Mouse (Mus musculus) liver, embryonic 15.5 days (tissue): ENCODE results near the gene Nlrc4. TPM values are rescaled to one million over a fixed set of nuclear protein-coding genes. Genes with fewer than 3 reads are reported as not detected.

ENCODE experiments used
- ATAC-seq: fragments of 200-750 bp; cut with Nextera tagmentation; 2 replicates; pipeline ENCODE4 v1.8.0; 2017; ENCODE audit warnings: moderate number of reproducible peaks, mild to moderate bottlenecking, moderate library complexity; ENCODE audit not compliant: insufficient read depth
- H3K27ac ChIP-seq: fragments of 300-500 bp; sonication (generic); replicated peaks from 2 replicates; pipeline ENCODE4 v1.5.1; 2015; ENCODE audit warnings: mild to moderate bottlenecking, inconsistent platforms
- H3K27me3 ChIP-seq: fragments of 300-500 bp; sonication (generic); 2 replicates; pipeline ENCODE4 v1.6.1; 2015; ENCODE audit warnings: mild to moderate bottlenecking, inconsistent platforms
- H3K36me3 ChIP-seq: fragments of 300-500 bp; sonication (generic); replicated peaks from 2 replicates; pipeline ENCODE4 v1.6.1; 2015; ENCODE audit warnings: moderate library complexity, mild to moderate bottlenecking, inconsistent platforms
- H3K4me1 ChIP-seq: fragments of 300-500 bp; sonication (generic); replicated peaks from 2 replicates; pipeline ENCODE4 v1.6.1; 2015; ENCODE audit warnings: inconsistent platforms
- H3K4me2 ChIP-seq: fragments of 300-500 bp; sonication (generic); 2 replicates; pipeline ENCODE4 v1.6.1; 2015; ENCODE audit warnings: moderate library complexity, mild to moderate bottlenecking, inconsistent platforms
- H3K4me3 ChIP-seq: fragments of 300-500 bp; sonication (generic); replicated peaks from 2 replicates; pipeline ENCODE4 v1.5.1; 2015; ENCODE audit warnings: mild to moderate bottlenecking, inconsistent platforms
- H3K9ac ChIP-seq: fragments of 300-500 bp; sonication (generic); 2 replicates; pipeline ENCODE4 v1.6.1; 2015; ENCODE audit warnings: moderate library complexity, mild to moderate bottlenecking, inconsistent platforms
- H3K9me3 ChIP-seq: fragments of 300-500 bp; sonication (generic); replicated peaks from 2 replicates; pipeline ENCODE4 v1.6.1; 2016; ENCODE audit warnings: inconsistent platforms
- WGBS: fragments of 180-500 bp; shearing (Covaris S2); methylation state at CpG from one replicate; pipeline ENCODE4 v1.1.7; 2015; ENCODE audit warnings: mixed read lengths; ENCODE audit not compliant: insufficient replicate concordance; 5-methylcytosine and 5-hydroxymethylcytosine counted together
- polyA plus RNA-seq: library from polyadenylated mRNA; unstranded; fragments of >200 nt; fragmentation: Nextera tagmentation; extraction: Ambion mirVana; gene quantifications from 2 replicates; pipeline ENCODE4 v1.2.1, GENCODE M21; 2015

Nlrc4 gene
- polyA plus RNA-seq, 1 experiment from 2014 or later = 0.58 TPM

DNA sequence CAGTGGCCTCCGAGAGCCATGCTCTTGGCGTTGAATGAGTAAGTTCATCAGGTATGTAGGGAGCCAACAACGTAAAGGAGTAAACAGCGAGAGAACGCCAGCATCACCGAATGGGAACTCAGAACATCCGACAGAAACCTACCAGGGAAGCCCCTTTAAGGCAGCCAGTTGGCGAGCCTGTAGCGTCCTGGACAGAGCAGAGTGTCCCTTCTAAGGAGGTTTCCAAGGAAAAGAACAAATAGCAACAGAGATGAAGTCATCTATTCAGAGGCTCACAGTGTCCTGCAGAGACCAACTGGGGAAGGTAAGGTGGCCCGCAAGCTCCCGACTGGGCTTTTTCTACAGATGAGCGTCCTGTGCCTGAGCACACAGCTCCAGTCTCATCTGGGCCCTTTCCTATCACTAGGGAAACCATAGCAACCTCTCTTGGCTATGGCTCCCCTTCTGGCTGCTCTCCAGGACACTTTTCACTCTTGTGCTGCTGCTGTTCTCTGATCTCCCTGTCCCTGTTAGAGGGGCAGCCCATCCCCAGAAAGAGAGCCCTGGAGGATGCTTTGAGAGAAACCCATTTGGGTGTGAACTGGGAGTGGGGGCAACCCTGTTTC, 34.4 kb downstream of the Nlrc4 start:
- no peak for ATAC-seq
- H3K9me3 ChIP-seq = no peaks in the 10 kb centered on the region
- H3K27ac ChIP-seq = no peak overlapping the region
- H3K9ac ChIP-seq = no peak overlapping the region
- H3K4me1 ChIP-seq = no peaks in the 10 kb centered on the region
- H3K4me3 ChIP-seq = no peak overlapping the region
- 85% methylated on average over 12 of the region's 12 CpGs for WGBS
- peaks cover 45% of the 10 kb centered on the region for H3K36me3 ChIP-seq
- no peaks in the 10 kb centered on the region for H3K27me3 ChIP-seq
- H3K4me2 ChIP-seq = no peak overlapping the region

DNA sequence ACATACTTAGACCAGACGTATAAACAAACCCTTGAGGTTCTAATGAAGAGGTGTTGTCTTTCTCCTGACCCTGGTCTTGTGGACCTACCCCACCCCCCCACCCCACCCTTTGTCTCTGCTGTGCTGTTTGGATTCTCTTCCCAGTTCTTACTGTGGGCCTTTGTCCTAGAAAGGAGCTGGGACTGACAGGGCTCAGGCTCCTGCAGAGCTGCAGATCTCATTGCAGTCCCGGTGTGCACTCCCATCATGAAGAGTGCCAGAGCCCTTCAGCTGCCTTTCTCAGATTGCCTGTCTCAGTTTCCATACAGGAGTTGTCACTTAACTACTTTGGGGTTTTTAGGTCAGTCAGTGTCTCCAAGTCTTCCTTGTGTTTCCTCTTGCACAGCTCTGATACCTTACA, 38.3 kb downstream of the Nlrc4 start:
- H3K27ac ChIP-seq = no peak overlapping the region
- H3K4me3 ChIP-seq = no peak overlapping the region
- H3K27me3 ChIP-seq = no peaks in the 10 kb centered on the region
- 78% methylated on average over 2 of the region's 2 CpGs for WGBS
- H3K4me2 ChIP-seq = no peak overlapping the region
- H3K9ac ChIP-seq = no peak overlapping the region
- no peaks in the 10 kb centered on the region for H3K9me3 ChIP-seq
- H3K4me1 ChIP-seq = no peaks in the 10 kb centered on the region
- H3K36me3 ChIP-seq = peaks cover 54% of the 10 kb centered on the region
- no peak for ATAC-seq

DNA sequence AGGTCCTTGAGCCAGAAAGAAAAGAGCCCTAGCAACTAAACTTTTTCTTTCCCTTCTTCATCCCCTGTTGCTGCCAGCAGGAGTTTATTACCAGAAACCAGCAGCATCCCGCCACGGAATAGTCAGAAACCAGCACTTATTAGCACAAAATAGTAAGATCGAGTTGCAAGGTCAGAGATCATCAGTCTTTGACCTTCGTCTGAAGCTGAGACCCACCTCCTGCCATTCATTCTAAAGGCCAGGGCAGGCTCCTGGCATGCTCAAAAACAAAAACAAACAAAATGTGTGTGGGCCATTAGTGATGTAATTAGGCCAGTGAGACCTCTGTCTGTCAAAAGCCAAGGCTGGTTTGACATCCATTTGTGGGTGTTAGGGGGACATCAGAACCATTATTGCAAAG, 40.8 kb downstream of the Nlrc4 start:
- H3K27me3 ChIP-seq = no peaks in the 10 kb centered on the region
- no peak overlapping the region for H3K4me2 ChIP-seq
- WGBS = 72% methylated on average over 4 of the region's 4 CpGs

DNA sequence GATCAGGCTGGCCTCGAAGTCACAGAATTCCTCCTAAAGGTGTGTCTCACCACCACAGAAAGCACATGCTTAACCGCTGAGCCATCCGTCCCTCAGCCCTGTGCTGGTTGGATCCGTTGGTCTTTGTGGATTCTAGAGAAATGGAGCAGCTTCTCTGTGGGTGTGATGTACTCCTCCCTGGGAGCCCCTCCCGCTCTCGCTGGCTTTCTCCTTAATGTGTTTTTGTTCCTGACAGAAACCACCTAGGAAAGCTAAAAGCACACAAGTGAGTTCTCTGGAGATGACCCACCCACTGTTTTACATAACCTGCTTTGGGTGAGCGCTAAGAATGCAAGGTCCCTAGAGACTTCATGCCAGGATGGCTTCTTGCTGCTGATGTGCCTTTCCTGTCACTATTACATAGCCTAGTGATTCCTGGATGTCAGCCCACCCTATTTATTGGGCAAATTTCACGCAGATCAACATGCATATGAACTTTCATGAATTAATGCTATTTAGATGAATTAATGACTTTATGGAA, 42.0 kb downstream of the Nlrc4 start:
- Histone ChIP-seq H3K4me2 (no peak overlapping the region), H3K27me3 (no peaks in the 10 kb centered on the region), H3K4me1 (0 out of 2 replicates have a peak, but pooled peaks cover 4% of the 10 kb centered on the region), H3K9ac (no peak overlapping the region), H3K4me3 (no peak overlapping the region), H3K27ac (no peak overlapping the region), H3K36me3 (peaks cover 58% of the 10 kb centered on the region), H3K9me3 (no peaks in the 10 kb centered on the region)
- no peak for ATAC-seq
- 86% methylated on average over 8 of the region's 8 CpGs for WGBS

More for the DNA sequence above, 40.8 kb downstream of the Nlrc4 start:
- Histone ChIP-seq H3K4me1 (0 out of 2 replicates have a peak, but pooled peaks cover 4% of the 10 kb centered on the region), H3K27ac (no peak overlapping the region), H3K4me3 (no peak overlapping the region), H3K9ac (no peak overlapping the region), H3K36me3 (peaks cover 54% of the 10 kb centered on the region), H3K9me3 (no peaks in the 10 kb centered on the region)
- no peak for ATAC-seq

DNA sequence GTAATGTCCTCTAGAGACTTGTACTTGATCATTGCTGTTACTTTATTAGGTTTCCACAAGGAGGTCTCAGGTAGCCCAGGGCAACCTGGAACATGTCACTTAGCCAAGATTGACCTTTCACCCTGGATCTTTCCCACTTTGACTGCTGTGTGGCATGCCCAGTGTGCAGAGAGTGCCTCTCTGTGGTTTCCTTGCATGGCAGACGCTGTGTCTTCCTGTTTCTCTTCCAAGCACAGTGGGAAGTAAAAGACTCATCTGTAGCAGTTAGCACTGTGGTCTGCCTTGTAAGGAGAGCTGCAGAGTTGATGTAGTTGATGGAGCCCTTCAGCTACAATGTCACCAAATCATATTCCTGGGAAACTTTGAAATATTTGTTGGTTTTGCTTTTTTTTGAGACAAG, 44.3 kb downstream of the Nlrc4 start:
- H3K4me3 ChIP-seq = no peak overlapping the region
- no peak for ATAC-seq
- H3K9ac ChIP-seq = no peak overlapping the region
- H3K36me3 ChIP-seq = peaks cover 59% of the 10 kb centered on the region
- no peak overlapping the region for H3K4me2 ChIP-seq
- H3K27ac ChIP-seq = peak overlapping the region; percentile 31; the same call in 1 of the 2 replicates
- H3K4me1 ChIP-seq = 0 out of 2 replicates have a peak, but pooled peaks cover 4% of the 10 kb centered on the region
- 28% methylated on average over 1 of the region's 1 CpGs for WGBS
- no peaks in the 10 kb centered on the region for H3K9me3 ChIP-seq
- no peaks in the 10 kb centered on the region for H3K27me3 ChIP-seq

DNA sequence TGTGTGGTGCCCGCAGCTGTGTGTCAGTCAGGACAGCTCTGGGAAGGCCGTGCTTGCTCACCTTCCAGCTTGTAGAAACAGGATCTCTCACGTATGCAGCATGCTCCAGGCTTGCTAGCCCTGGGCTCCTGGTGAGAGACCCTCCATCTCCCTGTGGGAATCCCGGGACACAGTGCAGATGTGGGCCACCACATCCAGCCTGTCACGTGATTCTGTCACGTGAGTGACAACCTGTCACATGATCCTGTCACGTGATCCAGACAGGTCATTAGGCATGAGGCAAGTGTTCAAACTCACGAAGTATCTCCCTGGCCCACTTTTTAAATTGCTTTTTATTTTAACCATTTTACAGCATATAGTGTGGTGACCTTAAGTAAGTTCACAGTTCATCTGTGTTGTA, 45.6 kb downstream of the Nlrc4 start:
- ATAC-seq = no peak
- Histone ChIP-seq H3K4me1 (0 out of 2 replicates have a peak, but pooled peaks cover 4% of the 10 kb centered on the region), H3K4me2 (no peak overlapping the region), H3K27ac (no peak overlapping the region), H3K9ac (no peak overlapping the region), H3K9me3 (no peaks in the 10 kb centered on the region), H3K4me3 (no peak overlapping the region), H3K27me3 (no peaks in the 10 kb centered on the region), H3K36me3 (peaks cover 56% of the 10 kb centered on the region)
- 79% methylated on average over 8 of the region's 8 CpGs for WGBS

DNA sequence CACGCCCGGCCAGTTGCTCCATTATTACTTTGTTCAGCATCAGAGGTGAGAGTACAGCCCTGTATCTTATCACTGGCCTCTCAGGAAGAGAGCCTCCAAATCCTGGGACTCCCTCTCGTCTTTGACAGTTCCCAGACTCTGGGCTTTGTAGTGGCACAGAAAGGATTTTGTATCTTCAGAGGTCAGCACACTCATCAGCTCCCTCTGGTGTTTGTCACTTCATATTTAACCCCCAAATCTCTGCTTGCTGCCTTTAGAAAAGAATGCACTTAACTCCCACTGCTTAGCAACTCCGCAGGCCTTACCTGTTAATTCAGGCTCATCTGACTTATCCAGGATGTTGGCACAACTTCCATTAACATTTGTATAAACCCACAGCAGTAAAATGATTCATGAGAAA, 49.2 kb downstream of the Nlrc4 start:
- Histone ChIP-seq H3K4me2 (no peak overlapping the region), H3K36me3 (peaks cover 60% of the 10 kb centered on the region), H3K4me1 (0 out of 2 replicates have a peak, but pooled peaks cover 4% of the 10 kb centered on the region), H3K4me3 (no peak overlapping the region), H3K27ac (no peak overlapping the region), H3K9ac (no peak overlapping the region), H3K27me3 (no peaks in the 10 kb centered on the region), H3K9me3 (no peaks in the 10 kb centered on the region)
- ATAC-seq = no peak
- WGBS = 63% methylated on average over 4 of the region's 4 CpGs

DNA sequence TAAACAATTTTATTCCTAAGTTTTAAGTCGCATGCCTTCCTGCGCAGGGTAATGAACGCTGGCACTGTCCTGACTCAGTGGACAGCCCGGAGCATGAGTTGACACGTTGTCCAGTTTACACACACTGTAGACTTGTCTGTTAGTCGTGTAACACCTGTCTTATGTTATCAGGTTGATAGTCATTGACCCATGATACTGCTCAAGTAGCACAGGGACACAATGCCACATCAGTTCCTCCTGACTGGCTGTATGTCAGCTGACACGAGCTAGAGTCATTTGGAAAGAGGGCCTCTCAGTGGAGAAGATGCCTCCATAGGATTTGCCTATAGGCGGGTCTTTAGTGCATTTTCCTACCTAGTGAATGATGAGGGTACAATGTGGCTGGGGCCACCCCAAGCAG, 52.5 kb downstream of the Nlrc4 start:
- H3K27me3 ChIP-seq = no peaks in the 10 kb centered on the region
- H3K4me3 ChIP-seq = no peak overlapping the region
- H3K4me2 ChIP-seq = no peak overlapping the region
- H3K36me3 ChIP-seq = peaks cover 71% of the 10 kb centered on the region
- H3K9ac ChIP-seq = no peak overlapping the region
- H3K9me3 ChIP-seq = no peaks in the 10 kb centered on the region
- H3K4me1 ChIP-seq = no peaks in the 10 kb centered on the region
- no peak for ATAC-seq
- WGBS = 74% methylated on average over 8 of the region's 8 CpGs
- no peak overlapping the region for H3K27ac ChIP-seq

DNA sequence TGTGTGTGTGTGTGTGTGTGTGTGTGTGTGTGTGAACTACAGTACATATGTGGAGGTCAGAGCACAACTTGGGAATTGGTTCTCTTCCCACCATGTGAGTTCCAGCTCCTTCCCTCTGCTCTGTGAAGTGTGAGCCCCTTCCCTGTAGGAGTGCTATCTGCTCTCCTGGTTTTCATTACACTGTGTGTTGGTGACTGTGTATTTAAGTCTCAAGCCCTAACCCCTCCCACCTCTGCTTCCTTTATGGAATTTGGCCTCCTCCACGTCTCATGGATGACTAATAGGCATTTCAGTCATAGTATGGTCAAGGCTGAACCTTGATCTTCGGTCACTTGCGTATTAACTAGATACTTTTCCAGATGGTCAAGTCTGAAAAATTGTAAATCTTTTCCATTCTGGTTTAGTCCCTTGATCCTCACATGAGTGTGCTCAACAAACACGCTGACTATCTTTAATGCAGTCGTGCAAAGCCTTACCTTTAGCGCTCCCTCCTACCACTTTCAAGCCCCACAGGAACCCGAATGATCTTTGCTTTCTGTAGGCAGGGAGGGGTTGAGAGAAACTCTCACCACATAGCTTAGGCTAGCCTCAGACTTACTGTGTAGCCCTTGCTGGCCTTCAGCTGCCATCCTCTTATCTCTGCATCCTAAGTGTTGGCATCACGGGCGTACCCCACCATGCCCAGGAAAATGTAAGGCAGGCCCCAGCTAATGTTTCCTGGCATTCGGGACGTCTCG, 56.3 kb downstream of the Nlrc4 start:
- no peak overlapping the region for H3K4me3 ChIP-seq
- no peaks in the 10 kb centered on the region for H3K4me1 ChIP-seq
- no peak overlapping the region for H3K4me2 ChIP-seq
- 83% methylated on average over 12 of the region's 12 CpGs for WGBS
- no peak overlapping the region for H3K9ac ChIP-seq
- no peaks in the 10 kb centered on the region for H3K27me3 ChIP-seq
- H3K27ac ChIP-seq = no peak overlapping the region
- no peaks in the 10 kb centered on the region for H3K9me3 ChIP-seq
- ATAC-seq = no peak
- peaks cover 51% of the 10 kb centered on the region for H3K36me3 ChIP-seq

DNA sequence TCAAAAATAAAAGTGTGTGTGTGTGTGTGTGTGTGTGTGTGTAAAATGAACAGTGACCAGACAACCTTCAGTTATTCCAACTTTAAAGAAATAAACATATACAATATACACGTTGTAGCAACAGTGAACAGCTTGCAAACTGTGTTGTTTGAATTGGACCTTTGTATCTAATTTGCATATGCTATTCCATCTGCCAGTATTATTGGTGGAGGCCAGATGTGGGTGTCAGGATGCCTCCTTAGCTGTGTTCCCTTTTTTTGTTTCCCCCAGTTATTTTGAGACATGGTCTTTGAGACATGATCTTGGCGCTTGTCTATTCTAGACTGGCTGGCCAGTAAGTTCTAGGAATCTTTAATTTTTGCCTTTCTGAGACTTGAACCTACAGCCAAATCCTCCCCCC, 61.8 kb downstream of the Nlrc4 start:
- Histone ChIP-seq H3K36me3 (peaks cover 5% of the 10 kb centered on the region), H3K27ac (no peak overlapping the region), H3K4me3 (no peak overlapping the region), H3K4me1 (peaks cover 24% of the 10 kb centered on the region), H3K9ac (no peak overlapping the region), H3K4me2 (peak overlapping the region; percentile 86), H3K9me3 (no peaks in the 10 kb centered on the region), H3K27me3 (no peaks in the 10 kb centered on the region)
- ATAC-seq = no peak
- 58% methylated on average over 2 of the region's 2 CpGs for WGBS

DNA sequence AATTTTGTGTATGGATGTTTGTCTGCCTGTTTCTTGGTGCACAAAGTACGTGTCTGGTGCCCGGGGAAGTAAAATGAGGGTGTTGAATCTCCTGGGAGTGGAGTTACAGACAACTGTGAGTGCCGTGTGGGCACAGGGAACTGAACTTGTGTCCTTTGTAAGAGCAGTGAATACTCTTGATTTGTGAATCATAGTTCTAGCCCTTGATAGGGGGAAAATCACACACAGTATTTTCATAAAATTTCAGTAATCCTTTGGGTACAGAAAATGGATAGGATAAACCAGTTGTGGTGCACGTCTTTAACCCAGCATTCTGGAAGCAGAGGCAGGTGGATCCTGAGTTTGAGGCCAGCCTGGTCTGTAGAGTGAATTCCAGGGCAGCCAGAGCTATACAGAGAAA, 62.2 kb downstream of the Nlrc4 start:
- peak overlapping the region; percentile 94 for H3K4me3 ChIP-seq
- H3K36me3 ChIP-seq = peaks cover under 1% of the 10 kb centered on the region
- WGBS = 65% methylated on average over 4 of the region's 4 CpGs
- H3K9me3 ChIP-seq = no peaks in the 10 kb centered on the region
- peak overlapping the region; percentile 86 for H3K4me2 ChIP-seq
- peaks cover 24% of the 10 kb centered on the region for H3K4me1 ChIP-seq
- no peak overlapping the region for H3K9ac ChIP-seq
- no peak for ATAC-seq
- H3K27ac ChIP-seq = no peak overlapping the region
- no peaks in the 10 kb centered on the region for H3K27me3 ChIP-seq
